Comparison of ENCODE assay signal across 17 mouse cellular contexts in genomic region chr1:48535044-48535443, GRCm38 (mm10).
A peak's percentile ranks its signal among the peaks of the same experiment; 100 is the strongest.
DNase-seq lines count a peak whose midpoint lies in the region.
"Had no signal": no experiment of that assay in that cellular context is flagged by ENCODE, and none has a peak within 500 bp of the region (broad histone marks: within the 10 kb centered on the region; RNA-seq: fewer than 3 reads in every experiment).

No protein-coding gene starts in this region.

- WGBS in limb, embryonic 10.5 days: 90% methylated on average over 4 of the region's 4 CpGs

- peak; percentile 1 to 11 for DNase-seq in frontal cortex, adult 2 months (ENCODE audit: extremely low spot score in 1 of 2, low spot score in 1 of 2)
- no peak for DNase-seq in frontal cortex, postnatal 25 days (ENCODE audit: low spot score in 2 of 2)
- peak; percentile 11 for DNase-seq in right cerebral cortex, adult 18-20 months
- DNase-seq in right cerebral cortex, postnatal 36 days (ENCODE audit: low spot score in 2 of 2): no peak
- DNase-seq in telencephalon, adult 2 months (ENCODE audit: low read depth, low spot score): peak; percentile 6
- DNase-seq in limb, embryonic 10.5 days (ENCODE audit: low spot score): no peak
- DNase-seq: adrenal gland, adult 2 months; adrenal gland, postnatal 10 days; adrenal gland, postnatal 25 days; cerebellum, adult 11-12 months; cerebellum, adult 9-10 months; cerebellum, postnatal 10 days; cerebellum, postnatal 25 days had no signal

- no peaks in the 10 kb centered on the region for H3K9me3 ChIP-seq in limb, embryonic 10.5 days (replicated peaks)
- H3K9me3 ChIP-seq: embryonic facial prominence, embryonic 10.5 days; embryonic facial prominence, embryonic 12.5 days; forebrain, embryonic 13.5 days; forebrain, embryonic 15.5 days had no signal

- no peaks in the 10 kb centered on the region for H3K4me1 ChIP-seq in limb, embryonic 10.5 days
- H3K4me1 ChIP-seq: embryonic facial prominence, embryonic 10.5 days; embryonic facial prominence, embryonic 12.5 days; forebrain, embryonic 13.5 days; forebrain, embryonic 15.5 days had no signal

- no peaks in the 10 kb centered on the region for H3K36me3 ChIP-seq in limb, embryonic 10.5 days
- H3K36me3 ChIP-seq: embryonic facial prominence, embryonic 10.5 days; embryonic facial prominence, embryonic 12.5 days; forebrain, embryonic 15.5 days had no signal

- H3K4me3 ChIP-seq in limb, embryonic 10.5 days: no peak overlapping the region
- H3K4me3 ChIP-seq: embryonic facial prominence, embryonic 10.5 days; embryonic facial prominence, embryonic 12.5 days; forebrain, embryonic 13.5 days; forebrain, embryonic 15.5 days had no signal

- H3K27me3 ChIP-seq in limb, embryonic 10.5 days (ENCODE audit: low read depth, poor library complexity, severe bottlenecking): no peaks in the 10 kb centered on the region
- H3K27me3 ChIP-seq: embryonic facial prominence, embryonic 12.5 days; forebrain, embryonic 13.5 days; forebrain, embryonic 15.5 days had no signal

- no peak overlapping the region for H3K27ac ChIP-seq in limb, embryonic 10.5 days
- H3K27ac ChIP-seq: embryonic facial prominence, embryonic 10.5 days; embryonic facial prominence, embryonic 12.5 days; forebrain, embryonic 13.5 days; forebrain, embryonic 15.5 days had no signal

Comparison
In these comparisons a context has a peak if more than half of its experiments do, and no peak if none do; other contexts are left out.
1. DNase-seq: peak in frontal cortex, adult 2 months (2 of 2), right cerebral cortex, adult 18-20 months (single experiment) and telencephalon, adult 2 months (single experiment); none in frontal cortex, postnatal 25 days (0 of 2), right cerebral cortex, postnatal 36 days (0 of 2) and limb, embryonic 10.5 days (single experiment).